Mouse (Mus musculus): Measurements from ENCODE around the gene Thpo. TPM values are rescaled to one million over a fixed set of nuclear protein-coding genes. Genes with fewer than 3 reads are reported as not detected.

Gene Thpo
- polyA plus RNA-seq, 1 experiment from 2014 or later: 1.2 TPM

GRCm38 (mm10) chr16:20721808-20722207 is 12.5 kb downstream of the Thpo start:
- no peak for ATAC-seq (replicated peaks; ENCODE audit: low FRiP score, low TSS enrichment, low read depth)

GRCm38 (mm10) chr16:20717978-20718670 is 16.2 kb downstream of the Thpo start:
- WGBS: 4% methylated on average over 18 of the region's 18 CpGs
- peak overlapping the region; percentile 86 for H3K4me2 ChIP-seq (ENCODE audit: low read length)
- no peak for DNase-seq (ENCODE audit: low spot score)

More at GRCm38 (mm10) chr16:20721808-20722207, 12.5 kb downstream of the Thpo start:
- no peak for DNase-seq (ENCODE audit: low spot score)
- Histone ChIP-seq H3K4me3 (ENCODE audit: low read depth, low read length) (no peak overlapping the region), H3K36me3 (ENCODE audit: control insufficient read depth, insufficient read depth, low read length) (peaks cover 32% of the 10 kb centered on the region), H3K4me2 (ENCODE audit: low read length) (no peak overlapping the region), H3K9ac (ENCODE audit: low read length) (no peak overlapping the region), H3K4me1 (replicated peaks; ENCODE audit: control insufficient read depth, insufficient read depth, low read length) (peaks cover 9% of the 10 kb centered on the region), H3K9me3 (ENCODE audit: control insufficient read depth, low read length) (no peaks in the 10 kb centered on the region), H3K27ac (ENCODE audit: low read depth) (no peak overlapping the region), H3K27me3 (replicated peaks; ENCODE audit: control insufficient read depth, insufficient read depth, low read length) (no peaks in the 10 kb centered on the region)
- 85% methylated on average over 10 of the region's 10 CpGs for WGBS

GRCm38 (mm10) chr16:20717181-20717977 is 16.9 kb downstream of the Thpo start, which contains the start of the genes Polr2h and Clcn2:
TSS of gene Polr2h (plus strand) at chr16:20717665.
TSS of gene Clcn2 (minus strand) at chr16:20717746.
- ATAC-seq (replicated peaks; ENCODE audit: low FRiP score, low TSS enrichment, low read depth): peak; percentile 86
- peak within 1 kb of the TSS; percentile 95 for H3K27ac ChIP-seq (ENCODE audit: low read depth)

More at GRCm38 (mm10) chr16:20717978-20718670, 16.2 kb downstream of the Thpo start:
- Histone ChIP-seq H3K36me3 (ENCODE audit: control insufficient read depth, insufficient read depth, low read length) (peaks cover 36% of the 10 kb centered on the region), H3K27ac (ENCODE audit: low read depth) (peak overlapping the region; percentile 95), H3K4me1 (replicated peaks; ENCODE audit: control insufficient read depth, insufficient read depth, low read length) (peaks cover 20% of the 10 kb centered on the region), H3K27me3 (replicated peaks; ENCODE audit: control insufficient read depth, insufficient read depth, low read length) (no peaks in the 10 kb centered on the region), H3K9ac (ENCODE audit: low read length) (peak overlapping the region; percentile 65), H3K9me3 (ENCODE audit: control insufficient read depth, low read length) (no peaks in the 10 kb centered on the region), H3K4me3 (ENCODE audit: low read depth, low read length) (peak overlapping the region; percentile 61)
- ATAC-seq (replicated peaks; ENCODE audit: low FRiP score, low TSS enrichment, low read depth): peak; percentile 32

DNA sequence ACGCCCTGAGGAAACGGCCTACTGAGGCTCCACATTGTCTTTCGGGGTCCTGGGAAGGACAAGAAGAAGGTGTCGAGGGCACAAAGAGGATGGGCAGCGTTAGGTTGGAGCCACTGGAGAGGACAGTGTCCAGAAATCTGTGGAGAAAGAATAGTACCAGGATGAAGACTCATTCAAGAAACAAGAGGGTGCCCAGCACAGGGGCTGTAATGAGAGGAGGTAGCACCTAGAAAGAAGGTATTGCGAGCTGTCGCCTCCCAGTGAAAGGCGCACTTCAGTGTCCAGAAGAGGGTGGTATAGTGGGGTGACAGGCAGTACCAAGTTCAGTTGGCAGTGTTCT is 17.5 kb downstream of the Thpo start:
- no peaks in the 10 kb centered on the region for H3K9me3 ChIP-seq (ENCODE audit: control insufficient read depth, low read length)
- peak overlapping the region; percentile 95 for H3K27ac ChIP-seq (ENCODE audit: low read depth)
- H3K4me2 ChIP-seq (ENCODE audit: low read length): peak overlapping the region; percentile 86
- ATAC-seq (replicated peaks; ENCODE audit: low FRiP score, low TSS enrichment, low read depth) (no peak), DNase-seq (ENCODE audit: low spot score) (no peak)
- peaks cover 39% of the 10 kb centered on the region for H3K36me3 ChIP-seq (ENCODE audit: control insufficient read depth, insufficient read depth, low read length)
- H3K9ac ChIP-seq (ENCODE audit: low read length): peak overlapping the region; percentile 65
- no peaks in the 10 kb centered on the region for H3K27me3 ChIP-seq (replicated peaks; ENCODE audit: control insufficient read depth, insufficient read depth, low read length)
- H3K4me1 ChIP-seq (replicated peaks; ENCODE audit: control insufficient read depth, insufficient read depth, low read length): peaks cover 20% of the 10 kb centered on the region
- H3K4me3 ChIP-seq (ENCODE audit: low read depth, low read length): peak overlapping the region; percentile 61
- 0% methylated on average over 8 of the region's 8 CpGs for WGBS

More at GRCm38 (mm10) chr16:20717181-20717977, 16.9 kb downstream of the Thpo start, which contains the start of the genes Polr2h and Clcn2:
- Histone ChIP-seq H3K4me3 (ENCODE audit: low read depth, low read length) (peak within 1 kb of the TSS; percentile 61), H3K36me3 (ENCODE audit: control insufficient read depth, insufficient read depth, low read length) (peaks cover 39% of the 10 kb centered on the region), H3K9me3 (ENCODE audit: control insufficient read depth, low read length) (no peaks in the 10 kb centered on the region), H3K4me1 (replicated peaks; ENCODE audit: control insufficient read depth, insufficient read depth, low read length) (peaks cover 20% of the 10 kb centered on the region), H3K27me3 (replicated peaks; ENCODE audit: control insufficient read depth, insufficient read depth, low read length) (no peaks in the 10 kb centered on the region), H3K9ac (ENCODE audit: low read length) (peak within 1 kb of the TSS; percentile 65), H3K4me2 (ENCODE audit: low read length) (peak within 1 kb of the TSS; percentile 86)
- peak; percentile 97 for DNase-seq (ENCODE audit: low spot score)
- WGBS: under 1% methylated on average over 62 of the region's 62 CpGs

DNA sequence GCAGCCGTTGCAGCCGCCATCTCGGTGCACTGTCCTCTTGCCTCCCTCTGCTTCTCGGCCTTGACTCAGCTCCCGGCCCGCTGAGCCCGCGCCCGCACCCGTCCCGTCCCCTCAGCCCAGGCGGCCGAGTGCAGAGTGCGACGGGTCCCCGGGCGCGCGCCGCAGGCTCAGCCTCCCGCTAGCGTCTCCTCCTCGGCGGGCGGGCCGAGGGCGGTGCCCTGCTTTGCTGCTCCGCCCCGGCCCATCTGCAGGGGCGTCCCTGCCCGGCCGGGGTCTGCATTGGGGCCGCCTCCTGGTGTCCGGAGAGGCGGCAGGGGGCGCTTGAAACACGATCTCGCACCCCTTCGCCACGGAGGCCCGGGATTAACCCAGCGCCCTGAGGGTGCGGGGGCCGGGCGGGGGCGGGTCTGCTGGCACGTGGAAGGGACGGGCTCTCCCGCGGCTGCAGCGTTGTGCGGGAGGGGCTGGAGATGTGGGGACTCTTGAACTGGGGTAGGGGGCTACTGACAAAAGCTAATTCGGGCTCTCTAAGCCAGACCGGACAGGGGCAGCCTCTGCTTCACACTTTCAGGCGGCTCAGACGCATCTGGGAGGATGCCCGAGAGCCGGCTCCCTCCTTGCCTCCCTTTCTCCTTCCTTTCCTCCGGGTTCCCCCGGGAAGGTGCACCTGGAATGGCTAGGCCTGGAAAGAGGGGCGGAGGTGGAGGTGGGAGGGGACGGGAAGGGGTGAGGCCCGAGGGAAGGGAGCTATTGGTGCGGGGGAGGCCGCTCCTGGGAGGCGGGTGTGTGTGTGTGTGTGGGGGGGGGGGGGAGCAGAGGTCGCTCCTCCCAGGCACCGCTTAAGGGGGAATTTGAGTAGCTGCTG is 18.1 kb downstream of the Thpo start:
- peak; percentile 84 for ATAC-seq (replicated peaks; ENCODE audit: low FRiP score, low TSS enrichment, low read depth)

DNA sequence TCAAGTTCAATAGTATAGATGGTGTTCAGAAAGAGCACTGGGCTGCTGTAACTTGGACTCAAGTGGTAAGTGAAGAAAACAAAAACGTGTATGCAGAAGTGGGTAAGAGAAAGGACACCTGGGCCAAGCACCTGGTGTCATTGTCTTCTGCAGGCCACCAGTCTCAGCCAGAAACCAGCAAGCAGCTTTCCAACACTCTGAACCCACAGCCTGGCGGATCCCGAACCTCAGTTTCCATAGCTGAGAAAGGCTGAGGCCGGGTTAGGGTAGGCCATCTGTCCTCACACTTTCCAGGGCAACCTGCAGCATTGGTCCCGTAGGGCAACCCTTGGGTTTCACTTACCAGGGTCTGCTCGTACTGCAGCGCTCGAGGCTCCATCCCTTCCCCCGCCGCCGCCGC is 18.7 kb downstream of the Thpo start:
- H3K36me3 ChIP-seq (ENCODE audit: control insufficient read depth, insufficient read depth, low read length): peaks cover 35% of the 10 kb centered on the region
- H3K27me3 ChIP-seq (replicated peaks; ENCODE audit: control insufficient read depth, insufficient read depth, low read length): no peaks in the 10 kb centered on the region
- H3K9ac ChIP-seq (ENCODE audit: low read length): peak overlapping the region; percentile 65
- H3K27ac ChIP-seq (ENCODE audit: low read depth): peak overlapping the region; percentile 95
- H3K4me3 ChIP-seq (ENCODE audit: low read depth, low read length): peak overlapping the region; percentile 61
- 1% methylated on average over 12 of the region's 12 CpGs for WGBS
- H3K9me3 ChIP-seq (ENCODE audit: control insufficient read depth, low read length): no peaks in the 10 kb centered on the region
- no peak for ATAC-seq (replicated peaks; ENCODE audit: low FRiP score, low TSS enrichment, low read depth)
- peak overlapping the region; percentile 86 for H3K4me2 ChIP-seq (ENCODE audit: low read length)
- no peak for DNase-seq (ENCODE audit: low spot score)
- peaks cover 20% of the 10 kb centered on the region for H3K4me1 ChIP-seq (replicated peaks; ENCODE audit: control insufficient read depth, insufficient read depth, low read length)

More for the DNA sequence above, 18.1 kb downstream of the Thpo start:
- H3K27me3 ChIP-seq (replicated peaks; ENCODE audit: control insufficient read depth, insufficient read depth, low read length): no peaks in the 10 kb centered on the region
- WGBS: under 1% methylated on average over 63 of the region's 68 CpGs
- H3K27ac ChIP-seq (ENCODE audit: low read depth): peak overlapping the region; percentile 95
- DNase-seq (ENCODE audit: low spot score): peak; percentile 93
- H3K9ac ChIP-seq (ENCODE audit: low read length): peak overlapping the region; percentile 65
- H3K4me2 ChIP-seq (ENCODE audit: low read length): peak overlapping the region; percentile 86
- peaks cover 39% of the 10 kb centered on the region for H3K36me3 ChIP-seq (ENCODE audit: control insufficient read depth, insufficient read depth, low read length)
- H3K4me1 ChIP-seq (replicated peaks; ENCODE audit: control insufficient read depth, insufficient read depth, low read length): peaks cover 20% of the 10 kb centered on the region
- H3K4me3 ChIP-seq (ENCODE audit: low read depth, low read length): peak overlapping the region; percentile 61
- no peaks in the 10 kb centered on the region for H3K9me3 ChIP-seq (ENCODE audit: control insufficient read depth, low read length)

DNA sequence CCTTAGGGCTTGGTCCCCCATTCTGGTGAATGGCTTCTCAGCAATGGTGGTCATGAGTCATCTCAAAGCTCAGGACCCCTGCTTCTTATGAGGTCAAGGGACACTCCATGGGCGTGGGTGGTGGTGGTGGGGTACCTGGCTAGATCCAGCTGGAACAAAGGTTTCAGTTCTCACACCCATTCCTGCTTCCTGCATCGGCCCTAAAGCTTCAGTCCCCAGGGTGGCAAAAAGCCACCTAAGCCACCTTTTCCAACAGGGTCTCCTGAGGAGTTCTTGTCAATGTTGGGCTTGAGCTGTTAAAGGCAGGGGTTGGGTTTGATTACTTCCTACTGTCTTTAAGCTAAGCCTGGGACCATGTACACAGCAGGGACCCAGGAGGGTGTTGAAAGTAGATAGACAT is 19.1 kb downstream of the Thpo start:
- no peak for ATAC-seq (replicated peaks; ENCODE audit: low FRiP score, low TSS enrichment, low read depth)
- no peak for DNase-seq (ENCODE audit: low spot score)
- H3K9me3 ChIP-seq (ENCODE audit: control insufficient read depth, low read length): no peaks in the 10 kb centered on the region
- peaks cover 20% of the 10 kb centered on the region for H3K4me1 ChIP-seq (replicated peaks; ENCODE audit: control insufficient read depth, insufficient read depth, low read length)
- peak overlapping the region; percentile 61 for H3K4me3 ChIP-seq (ENCODE audit: low read depth, low read length)
- H3K27me3 ChIP-seq (replicated peaks; ENCODE audit: control insufficient read depth, insufficient read depth, low read length): no peaks in the 10 kb centered on the region
- no peak overlapping the region for H3K27ac ChIP-seq (ENCODE audit: low read depth)
- H3K4me2 ChIP-seq (ENCODE audit: low read length): peak overlapping the region; percentile 86
- 54% methylated on average over 2 of the region's 2 CpGs for WGBS
- H3K36me3 ChIP-seq (ENCODE audit: control insufficient read depth, insufficient read depth, low read length): peaks cover 35% of the 10 kb centered on the region
- H3K9ac ChIP-seq (ENCODE audit: low read length): peak overlapping the region; percentile 65

Measured in intestine, embryonic 14.5 days (tissue).